Mouse (Mus musculus): ENCODE measurements at regions not wholly inside any gene's neighbourhood (a gene's known extent, or its start where the extent isn't known, plus 50 kb on each side); places are given as distances from the start of the nearest gene placed in this dataset.
"Not testable (repeated sequence)": the region's sequence is repeated elsewhere in the genome, so short reads cannot be mapped to it uniquely, and the experiment has no call there.

DNA sequence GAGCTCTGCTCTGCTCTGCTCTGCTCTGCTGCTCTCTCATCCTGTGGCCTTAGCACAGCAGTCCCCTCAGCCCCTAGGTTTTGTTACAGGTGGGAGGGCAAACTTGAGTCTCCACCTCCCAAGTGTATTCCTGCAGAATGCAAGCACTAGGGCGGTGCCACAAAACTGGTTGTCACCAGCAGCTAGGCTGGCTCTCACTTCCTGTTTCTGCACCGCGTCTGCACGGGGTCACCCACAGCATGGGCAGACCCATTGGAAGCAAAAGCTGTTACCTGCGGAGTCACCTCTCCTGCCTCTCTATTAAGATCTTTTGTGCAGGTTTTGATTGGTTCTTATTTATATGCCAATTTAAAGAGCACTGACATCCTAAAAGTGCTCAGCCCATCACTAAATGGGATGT lies 178.2 kb downstream of the Tcp10c start:
- not testable (repeated sequence) for TF ChIP-seq CTCF (IDR thresholded peaks at IDR 0.05; ENCODE audit: insufficient read depth, low read length); POLR2A (IDR thresholded peaks at IDR 0.05; ENCODE audit: borderline replicate concordance, extremely low read depth, low read depth, low read length)

Data from lung, adult 2 months (tissue).